Mouse (Mus musculus) brain, adult 10 weeks (tissue): ENCODE measurements around the gene Gm4201. TPM values are rescaled to one million over a fixed set of nuclear protein-coding genes. Genes with fewer than 3 reads are reported as not detected.

ENCODE experiments used
- polyA plus RNA-seq: library from polyadenylated mRNA; stranded (reverse); fragments of 350-450 nt; fragmentation: Illumina TruSeq; extraction: RNeasy Lipid Tissue Mini Kit (QIAGEN cat#74804); gene quantifications from one replicate; pipeline ENCODE4 v1.2.3, GENCODE M21; 2015; ENCODE audit warnings: low read depth, low replicate concordance

Gm4201 gene
- polyA plus RNA-seq, result not detected

GRCm38 (mm10) chr7:22565243-22565642 is at the start of gene Gm4201:
TSS of gene Gm4201 (minus strand) at chr7:22565343.

GRCm38 (mm10) chr7:22588027-22588426 is 22.9 kb upstream of the Gm4201 start, which contains the start of gene Gm4565:
TSS of gene Gm4565 (minus strand) at chr7:22588127.

DNA sequence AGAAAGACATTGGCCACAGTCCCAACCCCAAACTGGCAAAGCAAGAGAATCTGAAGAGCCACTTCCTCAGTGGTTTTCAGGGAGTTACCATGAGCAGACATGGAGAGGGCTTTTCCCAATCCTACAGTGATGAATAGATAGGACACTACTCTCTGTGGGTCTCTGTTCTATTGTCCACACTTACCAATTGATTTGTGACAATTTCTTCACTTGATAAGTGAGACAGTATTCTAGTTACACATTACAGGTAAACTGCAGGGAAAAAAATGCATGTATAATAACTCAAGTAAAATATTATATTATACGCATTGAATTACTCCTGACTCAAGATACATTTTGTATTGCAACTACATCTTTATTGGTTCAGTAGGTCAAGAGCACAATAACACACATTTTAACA is 30.4 kb downstream of the Gm4201 start, which contains the start of gene Gm8677:
TSS of gene Gm8677 (minus strand) at position 101 of the 400 bp plus-strand sequence.

GRCm38 (mm10) chr7:22522667-22523066 is 42.5 kb downstream of the Gm4201 start, which contains the start of gene Vmn1r152:
TSS of gene Vmn1r152 (plus strand) at chr7:22522967.

Other genes with a start within 250 kb of the Gm4201 start
- not detected for gene Gm4187, start 235.6 kb downstream of the Gm4201 start, polyA plus RNA-seq
- not detected for gene Gm8660, start 194.3 kb downstream of the Gm4201 start, polyA plus RNA-seq
- not detected for gene Vmn1r148, start 151.8 kb downstream of the Gm4201 start, polyA plus RNA-seq
- gene Vmn1r149, start 127.1 kb downstream of the Gm4201 start, polyA plus RNA-seq, result not detected
- not detected for gene Gm10665, start 101.3 kb downstream of the Gm4201 start, polyA plus RNA-seq
- gene Vmn1r151, start 65.7 kb downstream of the Gm4201 start, polyA plus RNA-seq, result not detected
- not detected for gene Vmn1r152, start 42.4 kb downstream of the Gm4201 start, polyA plus RNA-seq
- not detected for gene Gm8677, start 30.5 kb downstream of the Gm4201 start, polyA plus RNA-seq
- not detected for gene Gm4565, start 22.8 kb upstream of the Gm4201 start, polyA plus RNA-seq
- not detected for gene Vmn1r155, start 92.7 kb upstream of the Gm4201 start, polyA plus RNA-seq
- gene Gm8693, start 127.0 kb upstream of the Gm4201 start, polyA plus RNA-seq, result not detected
- not detected for gene Gm4567, start 154.4 kb upstream of the Gm4201 start, polyA plus RNA-seq
- not detected for gene Vmn1r157, start 196.4 kb upstream of the Gm4201 start, polyA plus RNA-seq
- gene Vmn1r158, start 225.4 kb upstream of the Gm4201 start, polyA plus RNA-seq, result not detected